Mouse (Mus musculus) liver, embryonic 11.5 days (tissue): ENCODE data around the gene Hk1. TPM values are rescaled to one million over a fixed set of nuclear protein-coding genes. Genes with fewer than 3 reads are reported as not detected.

Source experiments
- ATAC-seq: fragments of 200-750 bp; cut with Nextera tagmentation; replicated peaks from 2 replicates; pipeline ENCODE4 v1.8.0; 2017; ENCODE audit warnings: moderate number of reproducible peaks, mild to moderate bottlenecking, moderate TSS enrichment, moderate library complexity; ENCODE audit not compliant: low FRiP score
- DNase-seq: peaks from one replicate; pipeline ENCODE4 v3.0.0-alpha.2; 2017; ENCODE audit warnings: low spot score
- H3K27ac ChIP-seq: fragments of 300-500 bp; sonication (generic); 2 replicates; pipeline ENCODE4 v1.5.1; 2014; ENCODE audit warnings: mild to moderate bottlenecking, low read depth, low read length, control low read depth
- H3K27me3 ChIP-seq: fragments of 300-500 bp; sonication (generic); replicated peaks from 2 replicates; pipeline ENCODE4 v1.6.1; 2014; ENCODE audit warnings: low read length, mixed read lengths; ENCODE audit not compliant: control insufficient read depth, insufficient read depth
- H3K36me3 ChIP-seq: fragments of 300-500 bp; sonication (generic); 2 replicates; pipeline ENCODE4 v1.6.1; 2014; ENCODE audit warnings: mild to moderate bottlenecking, low read length, moderate library complexity, mixed read lengths; ENCODE audit not compliant: control insufficient read depth, insufficient read depth
- H3K4me1 ChIP-seq: fragments of 300-500 bp; sonication (generic); replicated peaks from 2 replicates; pipeline ENCODE4 v1.6.1; 2014; ENCODE audit warnings: low read length, mixed read lengths; ENCODE audit not compliant: control insufficient read depth, insufficient read depth
- H3K4me2 ChIP-seq: fragments of 300-500 bp; sonication (generic); 2 replicates; pipeline ENCODE4 v1.6.1; 2014; ENCODE audit warnings: mild to moderate bottlenecking, control low read depth, moderate library complexity
- H3K4me3 ChIP-seq: fragments of 300-500 bp; sonication (generic); 2 replicates; pipeline ENCODE4 v1.5.1; 2014; ENCODE audit warnings: low read depth, low read length, control low read depth
- H3K9ac ChIP-seq: fragments of 300-500 bp; sonication (generic); 2 replicates; pipeline ENCODE4 v1.6.1; 2014; ENCODE audit warnings: low read depth, low read length, control low read depth
- H3K9me3 ChIP-seq: fragments of 300-500 bp; sonication (generic); 2 replicates; pipeline ENCODE4 v1.6.1; 2016; ENCODE audit warnings: low read length, inconsistent platforms, mixed read lengths; ENCODE audit not compliant: control insufficient read depth
- WGBS: fragments of 180-500 bp; shearing (Covaris S2); extraction: QIAGEN DNeasy Blood & Tissue Kit; methylation state at CpG from one replicate; pipeline ENCODE4 v1.1.7; 2014; 5-methylcytosine and 5-hydroxymethylcytosine counted together
- polyA plus RNA-seq: library from polyadenylated mRNA; unstranded; fragments of >200 nt; fragmentation: Nextera tagmentation; extraction: Ambion mirVana; gene quantifications from 2 replicates; pipeline ENCODE4 v1.2.1, GENCODE M21; 2014

Hk1 gene
- polyA plus RNA-seq, 1 experiment from 2014 or later, result 123 TPM

- WGBS, result 6% methylated on average over 8 of the region's 8 CpGs
- Histone ChIP-seq H3K4me2 (0 out of 2 replicates have a peak overlapping the region, but pooled peaks have one; percentile 5), H3K9me3 (no peaks in the 10 kb centered on the region), H3K4me3 (no peak overlapping the region), H3K9ac (no peak overlapping the region), H3K27ac (0 out of 2 replicates have a peak overlapping the region, but pooled peaks have one; percentile 6), H3K27me3 (0 out of 2 replicates have a peak, but pooled peaks cover 2% of the 10 kb centered on the region), H3K36me3 (no peaks in the 10 kb centered on the region), H3K4me1 (peaks cover 12% of the 10 kb centered on the region)
- peak; percentile 44 for ATAC-seq
- DNase-seq, result no peak
Observed at GRCm38 (mm10) chr10:62412906-62413605, 33.3 kb upstream of the Hk1 start.

DNA sequence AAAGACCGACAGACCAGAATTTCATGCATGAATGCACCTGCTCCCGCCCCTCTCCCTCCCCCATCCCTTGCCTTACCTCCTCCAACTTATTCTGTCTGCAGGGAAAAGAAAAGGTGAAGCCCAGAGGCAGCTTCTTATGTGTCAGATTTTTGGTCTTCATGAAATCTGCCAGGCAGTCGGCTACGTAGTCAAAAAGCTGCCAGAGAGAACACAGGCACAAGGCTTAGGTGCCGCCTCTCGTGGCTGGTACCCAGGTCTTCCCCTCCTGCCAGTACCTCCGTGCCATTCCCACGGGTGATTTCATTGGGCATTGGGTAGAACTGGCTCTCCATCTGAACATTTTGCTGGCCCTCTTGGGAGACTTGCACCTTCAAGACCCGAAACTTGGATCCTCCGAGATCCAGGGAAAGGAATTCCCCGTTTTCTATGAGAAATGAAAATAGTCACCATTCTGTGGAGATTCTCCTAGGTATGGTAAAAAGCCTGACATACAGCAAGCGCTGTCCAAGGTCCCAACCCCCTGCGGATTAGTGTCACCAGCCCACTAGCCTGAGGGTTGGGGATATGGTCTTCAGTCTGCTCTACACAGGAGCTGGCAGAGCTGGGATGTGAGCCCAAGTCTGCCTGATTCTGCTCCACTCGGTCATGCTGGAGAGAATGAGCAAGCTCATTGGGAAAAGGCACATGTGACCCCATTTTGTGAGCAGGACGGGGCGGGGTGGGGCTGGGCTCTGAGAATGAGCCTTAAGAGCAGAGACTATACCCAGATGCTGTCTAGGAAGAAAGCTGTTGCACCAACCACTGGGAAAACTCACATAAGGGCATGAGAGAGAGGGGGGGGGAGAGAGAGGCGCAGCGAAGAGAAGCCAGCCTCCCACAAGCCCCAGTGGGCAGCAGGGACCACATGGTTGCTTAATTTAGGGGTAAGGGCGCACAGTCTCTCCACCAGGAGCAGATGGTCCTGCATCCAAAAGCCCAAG lies 32.0 kb upstream of the Hk1 start:
- Histone ChIP-seq H3K4me1 (peaks cover 12% of the 10 kb centered on the region), H3K4me3 (no peak overlapping the region), H3K36me3 (no peaks in the 10 kb centered on the region), H3K27me3 (peaks cover 7% of the 10 kb centered on the region; the same call in 1 of the 2 replicates), H3K9ac (no peak overlapping the region), H3K4me2 (no peak overlapping the region), H3K27ac (no peak overlapping the region), H3K9me3 (no peaks in the 10 kb centered on the region)
- 65% methylated on average over 19 of the region's 19 CpGs for WGBS
- ATAC-seq (no peak), DNase-seq (no peak)

DNA sequence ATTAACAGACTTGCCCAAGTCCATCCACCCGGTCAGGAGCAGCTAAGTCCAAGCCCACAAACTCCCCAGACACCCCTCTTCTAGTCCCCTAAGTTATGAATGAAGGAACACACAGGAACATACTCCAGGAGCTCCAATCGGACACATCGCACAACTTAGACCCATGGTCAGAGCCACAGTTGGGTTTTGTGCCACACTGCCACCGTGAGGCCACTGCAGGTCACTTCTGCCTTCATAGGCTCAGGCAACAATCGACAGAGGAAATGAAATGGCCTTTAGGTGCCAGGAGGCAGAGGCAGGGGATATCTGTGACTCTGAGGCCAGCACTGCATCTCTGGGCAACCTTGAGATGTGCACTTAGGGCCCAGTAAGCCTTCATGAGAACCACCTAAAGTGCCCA lies 31.2 kb upstream of the Hk1 start:
- Histone ChIP-seq H3K4me1 (peaks cover 12% of the 10 kb centered on the region), H3K4me3 (no peak overlapping the region), H3K27ac (no peak overlapping the region), H3K36me3 (no peaks in the 10 kb centered on the region), H3K4me2 (no peak overlapping the region), H3K9ac (no peak overlapping the region), H3K27me3 (peaks cover 7% of the 10 kb centered on the region; the same call in 1 of the 2 replicates), H3K9me3 (no peaks in the 10 kb centered on the region)
- 17% methylated on average over 5 of the region's 5 CpGs for WGBS
- peak; percentile 54 for DNase-seq
- peak; percentile 39; the same call in 1 of the 2 replicates for ATAC-seq

DNA sequence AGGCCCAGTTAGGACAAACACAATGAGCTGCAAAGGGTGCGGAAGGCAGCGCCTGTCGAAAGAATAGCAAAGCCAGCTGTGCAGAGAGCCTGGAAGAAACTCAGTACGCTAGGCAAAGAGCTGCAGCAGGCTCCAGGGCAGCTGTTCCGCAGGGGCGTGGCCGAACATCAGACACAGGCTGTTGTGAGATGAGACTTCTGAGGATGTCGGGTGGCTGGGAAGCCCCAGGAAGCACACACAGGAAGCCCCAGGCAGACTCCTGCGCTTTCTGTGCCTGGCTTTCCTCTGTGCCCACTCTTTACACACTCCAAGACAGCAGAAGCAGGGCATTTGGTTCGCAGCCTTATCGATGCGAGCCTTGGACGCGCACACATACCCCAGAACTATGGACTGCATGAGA lies 25.2 kb upstream of the Hk1 start:
- no peaks in the 10 kb centered on the region for H3K4me1 ChIP-seq
- no peak overlapping the region for H3K27ac ChIP-seq
- peak overlapping the region; percentile 23; the same call in 1 of the 2 replicates for H3K4me2 ChIP-seq
- no peak overlapping the region for H3K9ac ChIP-seq
- DNase-seq (no peak), ATAC-seq (no peak)
- H3K27me3 ChIP-seq, result peaks cover 10% of the 10 kb centered on the region; the same call in 1 of the 2 replicates
- H3K4me3 ChIP-seq, result no peak overlapping the region
- H3K36me3 ChIP-seq, result no peaks in the 10 kb centered on the region
- no peaks in the 10 kb centered on the region for H3K9me3 ChIP-seq
- WGBS, result 56% methylated on average over 14 of the region's 14 CpGs

- Histone ChIP-seq H3K27ac (no peak overlapping the region), H3K4me2 (no peak overlapping the region), H3K4me1 (no peaks in the 10 kb centered on the region), H3K9me3 (no peaks in the 10 kb centered on the region), H3K9ac (no peak overlapping the region), H3K4me3 (no peak overlapping the region), H3K36me3 (no peaks in the 10 kb centered on the region), H3K27me3 (0 out of 2 replicates have a peak, but pooled peaks cover 3% of the 10 kb centered on the region)
- DNase-seq, result no peak
- ATAC-seq, result no peak
- 82% methylated on average over 19 of the region's 19 CpGs for WGBS
Observed at GRCm38 (mm10) chr10:62401641-62402111, 22.0 kb upstream of the Hk1 start.

DNA sequence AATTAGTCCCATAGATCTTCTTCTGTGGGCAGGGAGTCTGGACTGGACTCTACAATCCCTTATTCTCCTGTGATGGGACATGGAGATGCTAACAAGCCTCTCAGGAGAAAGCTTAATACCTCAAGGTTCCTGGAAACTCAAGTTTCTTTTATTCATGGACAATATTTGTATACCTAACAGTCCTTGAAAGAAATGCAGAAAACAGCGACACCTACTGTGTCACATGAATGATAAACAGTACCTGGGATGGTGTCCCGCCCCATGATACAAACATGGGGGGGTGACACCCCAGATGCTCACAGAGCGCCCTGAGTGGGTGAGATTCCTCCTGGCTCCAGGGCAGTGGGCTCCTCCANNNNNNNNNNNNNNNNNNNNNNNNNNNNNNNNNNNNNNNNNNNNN lies 3.3 kb upstream of the Hk1 start:
- no peak overlapping the region for H3K27ac ChIP-seq
- H3K27me3 ChIP-seq, result no peaks in the 10 kb centered on the region
- no peak overlapping the region for H3K4me2 ChIP-seq
- ATAC-seq, result no peak
- no peak overlapping the region for H3K9ac ChIP-seq
- H3K9me3 ChIP-seq, result no peaks in the 10 kb centered on the region
- WGBS, result 77% methylated on average over 3 of the region's 3 CpGs
- H3K36me3 ChIP-seq, result no peaks in the 10 kb centered on the region
- no peaks in the 10 kb centered on the region for H3K4me1 ChIP-seq
- no peak for DNase-seq
- no peak overlapping the region for H3K4me3 ChIP-seq

- DNase-seq (no peak), ATAC-seq (no peak)
- Histone ChIP-seq H3K4me2 (no peak overlapping the region), H3K27me3 (no peaks in the 10 kb centered on the region), H3K4me1 (no peaks in the 10 kb centered on the region), H3K4me3 (no peak overlapping the region), H3K27ac (no peak overlapping the region), H3K9ac (no peak overlapping the region), H3K9me3 (no peaks in the 10 kb centered on the region), H3K36me3 (no peaks in the 10 kb centered on the region)
Observed at GRCm38 (mm10) chr10:62380936-62381335, 1.2 kb upstream of the Hk1 start.

- Histone ChIP-seq H3K9ac (no peak overlapping the region), H3K36me3 (no peaks in the 10 kb centered on the region), H3K27me3 (no peaks in the 10 kb centered on the region), H3K27ac (no peak overlapping the region), H3K4me2 (no peak overlapping the region), H3K4me3 (no peak overlapping the region), H3K4me1 (no peaks in the 10 kb centered on the region), H3K9me3 (no peaks in the 10 kb centered on the region)
- DNase-seq (no peak), ATAC-seq (no peak)
- WGBS, result 81% methylated on average over 7 of the region's 7 CpGs
Observed at GRCm38 (mm10) chr10:62358827-62359226, 20.9 kb downstream of the Hk1 start.
